8 mouse cellular contexts compared by ENCODE assay signal in the genomic region with DNA sequence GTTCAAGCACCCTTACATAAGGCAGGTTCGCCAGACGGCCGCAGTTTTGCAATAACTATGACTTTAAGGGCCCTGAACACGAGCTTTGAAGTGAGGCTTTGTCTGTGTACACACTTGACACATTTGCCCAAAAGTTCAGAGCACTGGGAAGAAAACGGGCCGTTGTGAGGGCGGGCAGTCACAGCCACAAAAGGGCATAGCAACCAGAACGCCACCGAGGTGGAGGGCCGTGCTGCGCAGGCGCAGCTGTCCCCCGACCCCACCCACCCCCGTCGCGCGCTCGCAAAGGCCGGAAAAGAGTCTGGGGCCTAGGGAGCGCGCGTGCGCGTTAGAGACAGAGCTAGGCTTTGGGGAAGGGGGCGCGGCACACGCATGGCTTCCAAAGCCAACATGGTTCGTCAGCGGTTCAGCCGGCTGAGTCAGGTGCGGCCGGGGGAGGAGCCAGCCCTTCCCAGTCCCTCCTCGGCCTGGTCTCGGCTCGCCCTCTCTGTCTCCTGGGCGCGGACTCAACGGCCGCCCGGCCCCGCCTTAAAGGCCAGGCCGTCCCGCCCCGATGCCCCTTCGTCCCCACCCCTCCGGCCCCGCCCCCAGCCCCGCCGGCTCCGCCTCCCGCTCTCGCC. TPM values are rescaled to one million over a fixed set of nuclear protein-coding genes. Genes with fewer than 3 reads are reported as not detected.
DNase-seq lines count a peak whose midpoint lies in the region; ATAC-seq lines count a peak whose summit lies in the region.

A gene (plus strand): TSS at position 296 of the 620 bp plus-strand sequence.

- ATAC-seq in hindbrain, embryonic 11.5 days (ENCODE audit: low FRiP score): peak; percentile 98

- H3K4me1 ChIP-seq in hindbrain, embryonic 11.5 days (replicated peaks; ENCODE audit: control insufficient read depth, insufficient read depth, low read length): no peaks in the 10 kb centered on the region

- H3K9me3 ChIP-seq in hindbrain, embryonic 11.5 days (ENCODE audit: control insufficient read depth, low read length): no peaks in the 10 kb centered on the region

- peak within 1 kb of the TSS; percentile 75 for H3K4me2 ChIP-seq in hindbrain, embryonic 11.5 days (replicated peaks; ENCODE audit: low read depth, low read length)

- H3K27me3 ChIP-seq in hindbrain, embryonic 11.5 days (ENCODE audit: control insufficient read depth, insufficient read depth, low read length): no peaks in the 10 kb centered on the region

- peak; percentile 100 for DNase-seq in Muller cell, postnatal 12 days (ENCODE audit: inconsistent ontology term)
- DNase-seq in cerebellum, adult 9-11 months: peak; percentile 97
- DNase-seq in frontal cortex, adult 2 months (ENCODE audit: extremely low spot score in 1 of 2, low spot score in 1 of 2): peak; percentile 93
- DNase-seq in hindbrain, embryonic 11.5 days (ENCODE audit: low spot score): peak; percentile 98
- peak; percentile 93 to 95 for DNase-seq in layer of hippocampus, postnatal 10 days (ENCODE audit: low spot score in 2 of 2)
- peak; percentile 98 for DNase-seq in lung, postnatal 10 days
- DNase-seq in ovary, postnatal 36 days (ENCODE audit: low spot score): peak; percentile 97
- peak; percentile 94 for DNase-seq in thymus, postnatal 25 days

- H3K36me3 ChIP-seq in hindbrain, embryonic 11.5 days (ENCODE audit: control insufficient read depth, insufficient read depth, low read length): no peaks in the 10 kb centered on the region

- peak within 1 kb of the TSS; percentile 83 for H3K9ac ChIP-seq in hindbrain, embryonic 11.5 days (ENCODE audit: low read depth, low read length)

- H3K27ac ChIP-seq in hindbrain, embryonic 11.5 days (ENCODE audit: low read depth, low read length): peak within 1 kb of the TSS; percentile 90

- WGBS in hindbrain, embryonic 11.5 days: under 1% methylated on average over 37 of the region's 52 CpGs

- peak within 1 kb of the TSS; percentile 75 for H3K4me3 ChIP-seq in hindbrain, embryonic 11.5 days (ENCODE audit: low read depth, low read length)

RNA-seq across cellular contexts. Expression of the gene that starts here (rescaled TPM):
- polyA plus RNA-seq in frontal cortex, adult 2 months (2012; rRNA removed): 41.6 and 44.5 TPM in 2 replicates
- 59.5 and 59.8 TPM in 2 replicates for polyA plus RNA-seq in hindbrain, embryonic 11.5 days (2014; fragmentation: Nextera tagmentation; extraction: Ambion mirVana)
- total RNA-seq in layer of hippocampus, postnatal 10 days (2021): 10 to 100 TPM; 35.6 to 35.7 TPM

Comparison
In these comparisons a context has a peak if more than half of its experiments do, and no peak if none do; other contexts are left out.
1. Peak in every context shown above with its lines: DNase-seq, ATAC-seq, H3K4me3 ChIP-seq and H3K27ac ChIP-seq.